Mouse (Mus musculus) stomach, embryonic 14.5 days (tissue): ENCODE measurements around the gene Ubp1. TPM values are rescaled to one million over a fixed set of nuclear protein-coding genes. Genes with fewer than 3 reads are reported as not detected.
A peak's percentile ranks its signal among the peaks of the same experiment; 100 is the strongest.

Source experiments
- ATAC-seq: fragments of 200-750 bp; cut with Nextera tagmentation; 2 replicates; pipeline ENCODE4 v1.8.0; 2017; ENCODE audit warnings: low read depth, moderate TSS enrichment; ENCODE audit not compliant: insufficient number of reproducible peaks, insufficient read depth, low FRiP score
- H3K27ac ChIP-seq: fragments of 300-500 bp; sonication (generic); 2 replicates; pipeline ENCODE4 v1.5.1; 2014; ENCODE audit warnings: mild to moderate bottlenecking, low read length, moderate library complexity, mixed read lengths
- H3K27me3 ChIP-seq: fragments of 300-500 bp; sonication (generic); 2 replicates; pipeline ENCODE4 v1.6.1; 2014; ENCODE audit warnings: low read length, control low read depth, mixed read lengths; ENCODE audit not compliant: control insufficient read depth, insufficient read depth
- H3K36me3 ChIP-seq: fragments of 300-500 bp; sonication (generic); 2 replicates; pipeline ENCODE4 v1.6.1; 2014; ENCODE audit warnings: mild to moderate bottlenecking, control low read depth, low read length, moderate library complexity, mixed read lengths; ENCODE audit not compliant: control insufficient read depth, insufficient read depth
- H3K4me1 ChIP-seq: fragments of 300-500 bp; sonication (generic); 2 replicates; pipeline ENCODE4 v1.6.1; 2014; ENCODE audit warnings: low read length, control low read depth, mixed read lengths; ENCODE audit not compliant: control insufficient read depth, insufficient read depth
- H3K4me2 ChIP-seq: fragments of 300-500 bp; sonication (generic); replicated peaks from 2 replicates; pipeline ENCODE4 v1.6.1; 2014; ENCODE audit warnings: low read depth, low read length, control low read depth
- H3K4me3 ChIP-seq: fragments of 300-500 bp; sonication (generic); 2 replicates; pipeline ENCODE4 v1.5.1; 2014; ENCODE audit warnings: low read depth, low read length, control low read depth
- H3K9ac ChIP-seq: fragments of 300-500 bp; sonication (generic); replicated peaks from 2 replicates; pipeline ENCODE4 v1.6.1; 2014; ENCODE audit warnings: low read depth, mild to moderate bottlenecking, control low read depth, low read length, moderate library complexity, mixed read lengths
- H3K9me3 ChIP-seq: fragments of 300-500 bp; sonication (generic); 2 replicates; pipeline ENCODE4 v1.6.1; 2016; ENCODE audit warnings: low read depth, low read length, control low read depth; ENCODE audit not compliant: control insufficient read depth
- WGBS: fragments of 180-500 bp; shearing (Covaris S2); extraction: QIAGEN DNeasy Blood & Tissue Kit; methylation state at CpG from one replicate; pipeline ENCODE4 v1.1.7; 2014; 5-methylcytosine and 5-hydroxymethylcytosine counted together
- polyA plus RNA-seq: library from polyadenylated mRNA; unstranded; fragments of >200 nt; fragmentation: Nextera tagmentation; extraction: Ambion mirVana; gene quantifications from 2 replicates; pipeline ENCODE4 v1.2.1, GENCODE M21; 2014

Ubp1 gene
- polyA plus RNA-seq, 1 experiment from 2014 or later = 46.2 TPM

DNA sequence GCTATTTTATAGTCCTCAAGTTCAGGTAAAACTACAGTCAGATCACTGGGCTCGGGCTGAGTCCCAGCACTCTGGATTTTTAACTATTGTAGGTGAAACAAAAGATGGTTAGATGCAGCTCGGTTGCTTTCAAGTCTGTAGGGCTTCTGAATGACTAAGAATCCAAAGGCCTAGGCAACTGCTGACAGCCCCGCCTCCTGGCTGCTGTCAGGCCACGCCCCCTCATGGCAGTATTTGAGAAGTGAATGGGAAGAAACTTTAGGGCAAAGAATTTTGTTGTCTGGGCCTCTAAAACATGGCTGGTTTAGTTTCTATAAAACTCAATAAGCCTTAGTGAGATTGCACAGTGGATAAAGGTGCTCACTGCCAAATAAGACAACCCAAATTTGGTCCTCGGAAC lies 78.8 kb downstream of the Ubp1 start:
- ATAC-seq = no peak
- no peak overlapping the region for H3K4me2 ChIP-seq
- no peaks in the 10 kb centered on the region for H3K9me3 ChIP-seq
- WGBS = 49% methylated on average over 5 of the region's 5 CpGs
- no peak overlapping the region for H3K9ac ChIP-seq
- H3K4me1 ChIP-seq = no peaks in the 10 kb centered on the region
- H3K27ac ChIP-seq = no peak overlapping the region
- H3K36me3 ChIP-seq = no peaks in the 10 kb centered on the region
- no peaks in the 10 kb centered on the region for H3K27me3 ChIP-seq
- H3K4me3 ChIP-seq = no peak overlapping the region

GRCm38 (mm10) chr9:114011203-114011602 lies 80.5 kb downstream of the Ubp1 start:
- Histone ChIP-seq H3K9me3 (no peaks in the 10 kb centered on the region), H3K27me3 (no peaks in the 10 kb centered on the region), H3K9ac (no peak overlapping the region), H3K4me2 (no peak overlapping the region), H3K4me3 (no peak overlapping the region), H3K36me3 (no peaks in the 10 kb centered on the region), H3K4me1 (no peaks in the 10 kb centered on the region), H3K27ac (no peak overlapping the region)
- 65% methylated on average over 18 of the region's 18 CpGs for WGBS
- no peak for ATAC-seq

DNA sequence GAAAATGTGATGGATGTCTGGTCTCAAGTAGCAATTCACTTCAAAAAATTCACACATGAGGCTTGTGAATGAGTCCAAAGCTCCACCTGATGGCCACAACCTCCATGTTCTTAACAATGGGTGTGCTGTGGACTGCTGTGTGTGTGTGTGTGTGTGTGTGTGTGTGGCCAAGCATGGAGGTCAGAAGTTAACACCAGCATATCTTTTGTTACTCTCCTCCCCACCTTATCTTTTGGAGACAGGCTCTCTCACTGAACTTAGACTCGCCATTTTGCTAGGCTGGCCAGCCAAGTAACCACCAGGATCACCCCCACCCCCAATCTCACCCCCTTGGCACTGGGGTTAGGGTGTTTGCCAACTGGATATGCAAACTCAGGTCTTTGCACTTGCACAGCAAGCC lies 83.3 kb downstream of the Ubp1 start:
- WGBS = 61% methylated on average over 1 of the region's 1 CpGs
- no peak for ATAC-seq
- Histone ChIP-seq H3K9ac (no peak overlapping the region), H3K36me3 (no peaks in the 10 kb centered on the region), H3K9me3 (no peaks in the 10 kb centered on the region), H3K4me3 (no peak overlapping the region), H3K4me1 (no peaks in the 10 kb centered on the region), H3K27me3 (no peaks in the 10 kb centered on the region), H3K4me2 (no peak overlapping the region), H3K27ac (no peak overlapping the region)

DNA sequence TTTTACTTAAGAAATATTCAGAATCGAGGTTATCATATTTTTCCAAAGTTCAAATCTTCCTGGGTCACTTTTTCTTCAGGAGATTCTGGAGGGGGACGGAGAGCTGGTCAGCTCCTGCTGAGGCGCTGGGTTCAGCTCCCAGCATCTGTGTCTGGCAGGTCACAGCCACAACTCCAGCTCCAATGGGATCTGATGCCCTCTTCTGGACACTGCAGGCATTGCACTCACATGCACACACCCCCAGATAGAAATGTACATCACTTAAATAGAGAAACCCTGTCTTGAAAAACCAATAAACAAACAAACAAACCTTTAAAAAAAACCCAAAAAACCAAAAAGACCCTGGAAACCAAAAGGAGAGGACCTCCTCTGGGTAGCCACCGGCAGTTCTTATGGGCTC lies 85.0 kb downstream of the Ubp1 start:
- Histone ChIP-seq H3K9ac (no peak overlapping the region), H3K36me3 (no peaks in the 10 kb centered on the region), H3K4me3 (no peak overlapping the region), H3K4me2 (no peak overlapping the region), H3K9me3 (no peaks in the 10 kb centered on the region), H3K27ac (no peak overlapping the region), H3K4me1 (no peaks in the 10 kb centered on the region), H3K27me3 (no peaks in the 10 kb centered on the region)
- no peak for ATAC-seq
- 93% methylated on average over 4 of the region's 4 CpGs for WGBS

GRCm38 (mm10) chr9:114016402-114016801 lies 85.7 kb downstream of the Ubp1 start:
- Histone ChIP-seq H3K27ac (no peak overlapping the region), H3K4me3 (no peak overlapping the region), H3K4me2 (no peak overlapping the region), H3K27me3 (no peaks in the 10 kb centered on the region), H3K4me1 (no peaks in the 10 kb centered on the region), H3K9ac (no peak overlapping the region), H3K9me3 (no peaks in the 10 kb centered on the region), H3K36me3 (no peaks in the 10 kb centered on the region)
- no peak for ATAC-seq
- 72% methylated on average over 4 of the region's 4 CpGs for WGBS

GRCm38 (mm10) chr9:114019012-114019762 lies 88.5 kb downstream of the Ubp1 start:
- no peak overlapping the region for H3K9ac ChIP-seq
- no peak overlapping the region for H3K27ac ChIP-seq
- no peak overlapping the region for H3K4me3 ChIP-seq
- no peak for ATAC-seq
- H3K36me3 ChIP-seq = no peaks in the 10 kb centered on the region
- H3K27me3 ChIP-seq = no peaks in the 10 kb centered on the region
- no peaks in the 10 kb centered on the region for H3K9me3 ChIP-seq
- 85% methylated on average over 7 of the region's 7 CpGs for WGBS
- H3K4me1 ChIP-seq = no peaks in the 10 kb centered on the region
- H3K4me2 ChIP-seq = no peak overlapping the region

DNA sequence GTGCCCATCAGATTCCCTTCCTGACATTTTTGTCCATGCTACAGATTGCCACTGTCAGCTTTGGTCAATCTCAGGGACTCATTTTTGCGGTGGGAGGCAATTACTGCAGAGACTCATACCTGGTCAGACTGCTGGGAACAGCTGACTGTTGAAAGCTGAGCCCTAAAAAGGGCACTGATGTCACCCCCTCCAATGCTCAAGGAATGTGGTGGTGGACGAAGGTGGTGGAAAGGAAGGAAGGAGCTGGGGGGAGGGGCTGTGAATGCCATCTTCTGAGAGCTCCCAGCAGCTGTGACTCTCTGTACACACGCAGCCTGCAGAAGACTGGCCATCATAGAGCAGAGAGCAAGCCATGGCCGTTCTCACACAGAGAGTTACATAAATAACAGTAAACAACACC lies 91.4 kb downstream of the Ubp1 start:
- Histone ChIP-seq H3K27me3 (no peaks in the 10 kb centered on the region), H3K4me3 (no peak overlapping the region), H3K27ac (no peak overlapping the region), H3K36me3 (no peaks in the 10 kb centered on the region), H3K9ac (no peak overlapping the region), H3K4me1 (no peaks in the 10 kb centered on the region), H3K4me2 (no peak overlapping the region), H3K9me3 (no peaks in the 10 kb centered on the region)
- 28% methylated on average over 4 of the region's 4 CpGs for WGBS
- ATAC-seq = no peak

DNA sequence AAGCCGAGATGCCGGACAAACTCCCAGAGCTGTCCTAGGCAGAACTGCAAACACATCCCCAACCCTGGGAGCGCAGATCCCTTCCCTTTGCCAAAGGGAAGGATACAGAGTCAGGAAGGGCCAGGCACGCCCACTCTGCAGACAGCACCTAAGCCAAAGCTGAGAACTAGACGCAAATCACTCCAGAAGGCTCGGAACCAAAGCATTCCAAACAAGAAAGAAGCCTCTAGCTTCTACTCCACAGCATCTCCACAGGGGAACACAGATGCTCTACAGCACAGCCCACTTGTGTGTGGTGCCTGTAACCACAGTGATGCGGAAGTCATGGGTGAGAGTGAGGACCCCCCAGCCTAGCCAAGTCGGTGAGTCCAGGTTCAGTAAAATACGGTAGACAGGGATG lies 94.4 kb downstream of the Ubp1 start:
- no peak for ATAC-seq
- 40% methylated on average over 9 of the region's 9 CpGs for WGBS
- H3K27ac ChIP-seq = no peak overlapping the region
- no peak overlapping the region for H3K4me3 ChIP-seq
- no peaks in the 10 kb centered on the region for H3K36me3 ChIP-seq
- no peaks in the 10 kb centered on the region for H3K4me1 ChIP-seq
- H3K4me2 ChIP-seq = no peak overlapping the region
- H3K9me3 ChIP-seq = no peaks in the 10 kb centered on the region
- no peaks in the 10 kb centered on the region for H3K27me3 ChIP-seq
- H3K9ac ChIP-seq = no peak overlapping the region

GRCm38 (mm10) chr9:114025846-114026245 lies 95.1 kb downstream of the Ubp1 start:
- WGBS = 9% methylated on average over 8 of the region's 8 CpGs
- no peak overlapping the region for H3K9ac ChIP-seq
- H3K36me3 ChIP-seq = no peaks in the 10 kb centered on the region

More at GRCm38 (mm10) chr9:114025846-114026245, 95.1 kb downstream of the Ubp1 start:
- Histone ChIP-seq H3K4me1 (no peaks in the 10 kb centered on the region), H3K4me2 (peak overlapping the region; percentile 68), H3K27me3 (no peaks in the 10 kb centered on the region), H3K27ac (no peak overlapping the region), H3K4me3 (peak overlapping the region; percentile 52), H3K9me3 (no peaks in the 10 kb centered on the region)
- no peak for ATAC-seq
